Mouse (Mus musculus) midbrain, embryonic 16.5 days (tissue): ENCODE results near the gene Gnao1. TPM values are rescaled to one million over a fixed set of nuclear protein-coding genes. Genes with fewer than 3 reads are reported as not detected.
A peak's percentile ranks its signal among the peaks of the same experiment; 100 is the strongest.

ENCODE experiments used
- ATAC-seq: fragments of 200-750 bp; cut with Nextera tagmentation; 2 replicates; pipeline ENCODE4 v1.8.0; 2017; ENCODE audit warnings: moderate TSS enrichment
- H3K27ac ChIP-seq: fragments of 300-500 bp; sonication (generic); 2 replicates; pipeline ENCODE4 v1.5.1; 2014; ENCODE audit warnings: mild to moderate bottlenecking, low read length, mixed read lengths
- H3K27me3 ChIP-seq: fragments of 300-500 bp; sonication (generic); 2 replicates; pipeline ENCODE4 v1.6.1; 2014; ENCODE audit warnings: low read depth, low read length, mixed read lengths; ENCODE audit not compliant: control insufficient read depth, insufficient read depth
- H3K36me3 ChIP-seq: fragments of 300-500 bp; sonication (generic); 2 replicates; pipeline ENCODE4 v1.6.1; 2014; ENCODE audit warnings: mild to moderate bottlenecking, low read length, moderate library complexity, mixed read lengths; ENCODE audit not compliant: control insufficient read depth, insufficient read depth
- H3K4me1 ChIP-seq: fragments of 300-500 bp; sonication (generic); 2 replicates; pipeline ENCODE4 v1.6.1; 2014; ENCODE audit warnings: mild to moderate bottlenecking, low read length, mixed read lengths; ENCODE audit not compliant: control insufficient read depth, insufficient read depth
- H3K4me2 ChIP-seq: fragments of 300-500 bp; sonication (generic); 2 replicates; pipeline ENCODE4 v1.6.1; 2014; ENCODE audit warnings: mild to moderate bottlenecking, low read length, mixed read lengths
- H3K4me3 ChIP-seq: fragments of 300-500 bp; sonication (generic); 2 replicates; pipeline ENCODE4 v1.5.1; 2014; ENCODE audit warnings: low read depth, mild to moderate bottlenecking, low read length, moderate library complexity, mixed read lengths
- H3K9ac ChIP-seq: fragments of 300-500 bp; sonication (generic); 2 replicates; pipeline ENCODE4 v1.6.1; 2014; ENCODE audit warnings: low read depth, low read length, mixed read lengths
- H3K9me3 ChIP-seq: fragments of 300-500 bp; sonication (generic); replicated peaks from 2 replicates; pipeline ENCODE4 v1.6.1; 2014; ENCODE audit warnings: mild to moderate bottlenecking, low read length, mixed read lengths; ENCODE audit not compliant: control insufficient read depth, poor library complexity, severe bottlenecking
- WGBS: fragments of 180-500 bp; shearing (Covaris S2); extraction: QIAGEN DNeasy Blood & Tissue Kit; methylation state at CpG from one replicate; pipeline ENCODE4 v1.1.7; 2014; 5-methylcytosine and 5-hydroxymethylcytosine counted together
- microRNA-seq: library from miRNA; unstranded; fragments of <30 nt; microRNA quantifications from one replicate; pipeline ENCODE4, GENCODE M21; 2017
- polyA plus RNA-seq: library from polyadenylated mRNA; unstranded; fragments of >200 nt; fragmentation: Nextera tagmentation; extraction: Ambion mirVana; gene quantifications from 2 replicates; pipeline ENCODE4 v1.2.1, GENCODE M21; 2015

Gene Gnao1
- polyA plus RNA-seq, 1 experiment from 2014 or later = 240 TPM

GRCm38 (mm10) chr8:94011076-94012012, 201.6 kb downstream of the Gnao1 start:
- Histone ChIP-seq H3K27ac (peak overlapping the region; percentile 96), H3K36me3 (no peaks in the 10 kb centered on the region), H3K4me2 (peak overlapping the region; percentile 93), H3K4me1 (peaks cover 30% of the 10 kb centered on the region), H3K27me3 (no peaks in the 10 kb centered on the region), H3K9ac (peak overlapping the region; percentile 100), H3K4me3 (peak overlapping the region; percentile 97), H3K9me3 (no peaks in the 10 kb centered on the region)
- 3% methylated on average over 48 of the region's 48 CpGs for WGBS
- ATAC-seq = no peak

GRCm38 (mm10) chr8:94012013-94012951, 202.5 kb downstream of the Gnao1 start, which contains the start of gene Amfr:
Gene Amfr, minus strand, starts transcription at chr8:94012842.
- under 1% methylated on average over 86 of the region's 130 CpGs for WGBS

GRCm38 (mm10) chr8:94013026-94013612, 203.4 kb downstream of the Gnao1 start:
- peaks cover 30% of the 10 kb centered on the region for H3K4me1 ChIP-seq
- H3K36me3 ChIP-seq = no peaks in the 10 kb centered on the region
- WGBS = 42% methylated on average over 7 of the region's 7 CpGs
- H3K4me3 ChIP-seq = peak overlapping the region; percentile 97
- peak overlapping the region; percentile 96 for H3K27ac ChIP-seq
- H3K9ac ChIP-seq = peak overlapping the region; percentile 100
- H3K27me3 ChIP-seq = no peaks in the 10 kb centered on the region
- no peak for ATAC-seq
- no peaks in the 10 kb centered on the region for H3K9me3 ChIP-seq
- peak overlapping the region; percentile 93 for H3K4me2 ChIP-seq

More at GRCm38 (mm10) chr8:94012013-94012951, 202.5 kb downstream of the Gnao1 start, which contains the start of gene Amfr:
- peak within 1 kb of the TSS; percentile 100 for H3K9ac ChIP-seq
- peak within 1 kb of the TSS; percentile 97 for H3K4me3 ChIP-seq
- H3K9me3 ChIP-seq = no peaks in the 10 kb centered on the region
- H3K4me2 ChIP-seq = peak within 1 kb of the TSS; percentile 93
- no peaks in the 10 kb centered on the region for H3K36me3 ChIP-seq
- peaks cover 30% of the 10 kb centered on the region for H3K4me1 ChIP-seq
- H3K27ac ChIP-seq = peak within 1 kb of the TSS; percentile 96
- ATAC-seq = peak; percentile 92
- H3K27me3 ChIP-seq = no peaks in the 10 kb centered on the region

Small RNA genes lying within 50 kb of the gene (microRNA-seq; reads per million reads assigned to microRNA genes)
- gene Gm24159 = not detected

Other genes starting within 250 kb of the Gnao1 start
- gene Amfr, start 202.9 kb downstream of the Gnao1 start, polyA plus RNA-seq = 61.2 and 67.5 TPM in 2 replicates
- gene Nudt21, start 227.1 kb downstream of the Gnao1 start, polyA plus RNA-seq = 84.7 and 85.7 TPM in 2 replicates
- gene Ogfod1, start 227.2 kb downstream of the Gnao1 start, polyA plus RNA-seq = 18.0 and 18.3 TPM in 2 replicates